Mouse (Mus musculus) kidney, adult 2 months (tissue): Measurements from ENCODE around the gene Gpr146.

Experiments used
- CTCF ChIP-seq: fragments of 200-500 bp; conservative IDR thresholded peaks from 2 replicates; pipeline ENCODE4 v1.5.1; 2011; ENCODE audit warnings: low read depth, mild to moderate bottlenecking, control low read depth, low read length, moderate library complexity, mixed read lengths; ENCODE audit not compliant: insufficient read depth, insufficient read length
- POLR2A ChIP-seq: fragments of 200-500 bp; IDR thresholded peaks from one replicate; pipeline ENCODE4 v1.6.1; 2011; ENCODE audit warnings: low read depth, low read length, control low read depth

DNA sequence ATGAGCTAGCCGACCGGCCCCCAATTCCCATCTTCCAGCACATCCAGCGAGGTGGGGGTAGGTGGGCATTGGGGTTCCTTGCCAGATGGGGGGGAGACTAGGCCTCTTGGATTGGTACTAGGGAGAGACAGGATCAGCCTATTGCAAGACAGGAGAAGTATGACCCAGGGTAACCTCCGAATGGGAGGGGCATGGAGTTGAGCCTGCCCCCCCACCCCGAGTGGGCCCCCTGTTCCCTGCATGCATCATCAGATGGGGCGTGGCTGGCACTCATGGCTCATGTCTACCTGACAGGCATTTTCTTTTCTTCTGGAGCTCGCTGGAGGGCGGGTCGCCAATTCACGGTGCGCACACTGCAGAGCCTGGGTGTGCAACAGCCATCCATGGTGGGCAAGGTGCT lies 23.6 kb upstream of the Gpr146 start:
- no peak for TF ChIP-seq POLR2A
- no peak for TF ChIP-seq CTCF
